Mouse (Mus musculus): ENCODE data around the gene Dimt1.
"Not testable (repeated sequence)": the region's sequence is repeated elsewhere in the genome, so short reads cannot be mapped to it uniquely, and the experiment has no call there.

The Dimt1 gene

GRCm38 (mm10) chr13:106961496-106961895 is 14.6 kb downstream of the Dimt1 start:
- no peak for DNase-seq (ENCODE audit: extremely low spot score)

- DNase-seq (ENCODE audit: extremely low spot score), result no peak
Measured at GRCm38 (mm10) chr13:106996891-106997290, 50.0 kb downstream of the Dimt1 start.

- not testable (repeated sequence) for DNase-seq (ENCODE audit: extremely low spot score)
Measured at GRCm38 (mm10) chr13:106997557-106997956, 50.6 kb downstream of the Dimt1 start.

GRCm38 (mm10) chr13:106998026-106998425 is 51.1 kb downstream of the Dimt1 start:
- no peak for DNase-seq (ENCODE audit: extremely low spot score)

GRCm38 (mm10) chr13:106998671-106999070 is 51.7 kb downstream of the Dimt1 start:
- no peak for DNase-seq (ENCODE audit: extremely low spot score)

- no peak for DNase-seq (ENCODE audit: extremely low spot score)
Measured at GRCm38 (mm10) chr13:107003211-107003610, 56.3 kb downstream of the Dimt1 start.

- no peak for DNase-seq (ENCODE audit: extremely low spot score)
Measured at GRCm38 (mm10) chr13:107008174-107008573, 61.2 kb downstream of the Dimt1 start.

Data from embryo, embryonic 9.5 days (tissue).